Mouse (Mus musculus) brain, embryonic 14.5 days (tissue): ENCODE measurements at regions not wholly inside any gene's neighbourhood (a gene's known extent, or its start where the extent isn't known, plus 50 kb on each side); places are given as distances from the start of the nearest gene placed in this dataset.

Source experiments
- CTCF ChIP-seq: fragments of 200-500 bp; IDR thresholded peaks from 2 replicates; pipeline ENCODE4 v1.5.1; 2012; ENCODE audit warnings: inconsistent platforms, mild to moderate bottlenecking, moderate library complexity, borderline replicate concordance; ENCODE audit not compliant: insufficient read depth, insufficient read length; ENCODE audit errors: extremely low read depth
- POLR2A ChIP-seq: fragments of 200-500 bp; IDR thresholded peaks from 2 replicates; pipeline ENCODE4 v1.6.1; 2012; ENCODE audit warnings: mild to moderate bottlenecking, inconsistent platforms, borderline replicate concordance; ENCODE audit not compliant: poor library complexity, insufficient read depth, insufficient read length, severe bottlenecking; ENCODE audit errors: extremely low read depth

- no peak for TF ChIP-seq CTCF
- no peak for TF ChIP-seq POLR2A
These were observed 310.0 kb upstream of the Id4 start for GRCm38 (mm10) chr13:47951043-47951442.
